Mouse (Mus musculus): ENCODE data around the gene Ugt1a5. TPM values are rescaled to one million over a fixed set of nuclear protein-coding genes. Genes with fewer than 3 reads are reported as not detected.
"Not testable (repeated sequence)": the region's sequence is repeated elsewhere in the genome, so short reads cannot be mapped to it uniquely, and the experiment has no call there.

Ugt1a5 gene
- total RNA-seq (2012; rRNA removed) = not detected in 2 replicates

DNA sequence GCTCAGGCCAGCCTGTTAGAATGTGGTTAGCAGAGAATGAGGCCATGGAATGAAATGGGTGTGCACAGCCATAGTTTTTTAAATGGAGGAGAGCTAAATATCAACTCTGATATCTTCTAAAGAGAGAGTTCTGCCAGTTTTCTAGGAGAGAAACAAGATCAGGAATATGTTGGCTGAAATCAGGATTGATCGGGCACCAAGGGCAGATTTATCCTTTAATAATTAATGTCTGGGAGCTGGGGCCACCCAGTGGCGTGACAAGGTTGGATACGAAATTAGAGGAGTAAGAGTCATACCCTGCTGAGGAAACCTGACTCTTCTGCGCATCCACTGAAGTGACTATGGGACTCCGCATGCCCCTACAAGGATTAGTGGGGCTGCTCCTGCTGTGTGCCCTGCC is at the start of gene Ugt1a5:
Gene Ugt1a5 (plus strand): TSS at position 302 of the 400 bp plus-strand sequence.
- Histone ChIP-seq H3K27ac (ENCODE audit: insufficient read depth, low read depth, low read length, poor library complexity, severe bottlenecking) (no peak within 1 kb of the TSS), H3K4me1 (ENCODE audit: control insufficient read depth in 2 of 2, insufficient read depth in 2 of 2, low read length in 2 of 2, poor library complexity in 1 of 2) (peaks cover 0 to 2% of the 10 kb centered on the region in 2 experiments; a peak in 1 of 4 replicates), H3K9ac (ENCODE audit: insufficient read depth, low read depth, low read length, poor library complexity, severe bottlenecking) (no peak within 1 kb of the TSS), H3K36me3 (ENCODE audit: control insufficient read depth, insufficient read depth, low read length, poor library complexity, severe bottlenecking) (no peaks in the 10 kb centered on the region), H3K4me3 (ENCODE audit: insufficient read depth in 1 of 2, low read depth in 1 of 2, low read length in 2 of 2, poor library complexity in 1 of 2, severe bottlenecking in 1 of 2) (no peak within 1 kb of the TSS), H3K9me3 (ENCODE audit: control insufficient read depth, insufficient read depth, low read depth, low read length) (no peaks in the 10 kb centered on the region)
- in situ Hi-C loops (cut with MboI; ENCODE audit: low sequenced_read_pairs in 2 of 2, unreplicated experiment in 2 of 2) = no loop called here
- no peak for TF ChIP-seq HCFC1 (IDR thresholded peaks at IDR 0.05; ENCODE audit: borderline replicate concordance, insufficient read depth, low read length)
- no peak for TF ChIP-seq ZC3H11A (IDR thresholded peaks at IDR 0.05; ENCODE audit: borderline replicate concordance, low read depth, low read length)
- no peak for TF ChIP-seq MAFK (IDR thresholded peaks at IDR 0.05; ENCODE audit: insufficient read depth, low read depth, low read length)
- no peak for TF ChIP-seq ZNF384 (IDR thresholded peaks at IDR 0.05; ENCODE audit: low read depth, low read length)
- no peak for TF ChIP-seq CHD2 (IDR thresholded peaks at IDR 0.05; ENCODE audit: low read depth, low read length)
- DNase-seq (ENCODE audit: low read depth, low spot score) = no peak

DNA sequence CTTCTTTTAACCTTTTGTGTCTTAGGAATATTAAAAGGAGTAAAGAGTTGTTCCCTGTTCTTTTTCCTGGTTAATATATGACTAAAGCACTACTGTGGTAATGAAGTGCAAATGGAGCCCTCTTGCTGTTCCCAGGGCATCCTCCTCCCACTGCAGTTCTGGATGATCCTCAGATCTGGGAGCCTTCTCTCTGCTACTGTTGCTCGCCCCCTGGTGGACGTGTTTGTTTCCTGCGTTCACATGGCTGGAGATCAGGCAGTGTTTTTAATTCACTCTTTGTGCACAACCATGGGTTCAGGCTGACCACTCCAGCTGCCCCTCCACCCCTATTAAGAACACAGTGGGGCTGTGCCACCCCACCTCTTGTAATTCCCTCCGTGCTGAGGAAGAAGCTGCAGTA is 45.3 kb upstream of the Ugt1a5 start:
- H3K4me1 ChIP-seq (ENCODE audit: control insufficient read depth in 2 of 2, insufficient read depth in 2 of 2, low read length in 2 of 2, poor library complexity in 1 of 2); H3K36me3 ChIP-seq (ENCODE audit: control insufficient read depth, insufficient read depth, low read length, poor library complexity, severe bottlenecking); H3K27ac ChIP-seq (ENCODE audit: insufficient read depth, low read depth, low read length, poor library complexity, severe bottlenecking); H3K9me3 ChIP-seq (ENCODE audit: control insufficient read depth, insufficient read depth, low read depth, low read length); DNase-seq (ENCODE audit: low read depth, low spot score); H3K4me3 ChIP-seq (ENCODE audit: insufficient read depth in 1 of 2, low read depth in 1 of 2, low read length in 2 of 2, poor library complexity in 1 of 2, severe bottlenecking in 1 of 2); in situ Hi-C loops (cut with MboI; ENCODE audit: low sequenced_read_pairs in 2 of 2, unreplicated experiment in 2 of 2); H3K9ac ChIP-seq (ENCODE audit: insufficient read depth, low read depth, low read length, poor library complexity, severe bottlenecking): not testable (repeated sequence)

DNA sequence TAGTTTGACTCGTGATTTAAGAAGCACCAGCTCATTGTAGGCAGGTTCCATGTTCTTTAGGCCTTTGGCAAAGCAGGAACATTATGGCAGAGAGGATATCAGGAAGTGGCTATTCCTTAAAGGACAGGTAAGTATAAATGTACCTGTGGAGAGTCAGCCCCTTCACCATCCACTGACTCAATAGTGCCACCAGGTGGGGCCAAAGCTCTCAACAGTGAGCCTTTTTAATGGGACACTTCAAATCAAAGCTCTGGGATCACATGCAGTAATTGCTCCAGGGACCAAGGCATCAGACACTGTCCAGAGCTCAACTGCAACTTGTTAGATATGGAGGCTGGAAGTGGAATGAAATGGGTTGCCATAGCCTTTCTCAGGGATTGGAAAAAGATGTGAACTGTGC is 44.3 kb upstream of the Ugt1a5 start:
- H3K27ac ChIP-seq (ENCODE audit: insufficient read depth, low read depth, low read length, poor library complexity, severe bottlenecking); H3K4me1 ChIP-seq (ENCODE audit: control insufficient read depth in 2 of 2, insufficient read depth in 2 of 2, low read length in 2 of 2, poor library complexity in 1 of 2); DNase-seq (ENCODE audit: low read depth, low spot score); in situ Hi-C loops (cut with MboI; ENCODE audit: low sequenced_read_pairs in 2 of 2, unreplicated experiment in 2 of 2); H3K36me3 ChIP-seq (ENCODE audit: control insufficient read depth, insufficient read depth, low read length, poor library complexity, severe bottlenecking); H3K9ac ChIP-seq (ENCODE audit: insufficient read depth, low read depth, low read length, poor library complexity, severe bottlenecking); H3K4me3 ChIP-seq (ENCODE audit: insufficient read depth in 1 of 2, low read depth in 1 of 2, low read length in 2 of 2, poor library complexity in 1 of 2, severe bottlenecking in 1 of 2); H3K9me3 ChIP-seq (ENCODE audit: control insufficient read depth, insufficient read depth, low read depth, low read length): not testable (repeated sequence)

DNA sequence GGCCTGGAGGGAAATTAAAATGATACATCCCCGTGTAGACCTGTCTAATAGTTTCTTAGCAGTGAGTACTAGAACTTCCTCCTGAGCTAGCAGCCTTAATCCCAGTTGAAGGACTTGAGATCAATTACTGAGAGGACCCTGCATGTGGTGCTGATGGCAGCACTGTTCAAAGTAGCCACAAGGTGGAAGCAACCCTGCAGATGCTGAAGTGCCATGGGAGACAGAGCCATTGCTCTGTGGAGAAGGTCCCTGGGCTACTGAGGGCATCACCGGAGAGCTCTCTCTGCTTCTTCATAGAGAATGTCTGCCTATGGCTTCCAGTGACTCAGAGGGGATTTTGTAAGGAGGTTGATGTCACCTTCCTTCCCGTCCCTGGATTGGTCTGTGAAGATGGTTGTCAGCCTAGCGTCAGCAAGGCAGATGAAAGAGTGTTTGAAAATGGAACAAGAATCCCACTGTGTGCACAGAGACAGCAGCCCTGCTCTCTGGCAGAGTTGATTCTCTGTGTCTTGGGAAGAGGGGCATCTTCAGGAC is 39.9 kb upstream of the Ugt1a5 start:
- H3K9ac ChIP-seq (ENCODE audit: insufficient read depth, low read depth, low read length, poor library complexity, severe bottlenecking); in situ Hi-C loops (cut with MboI; ENCODE audit: low sequenced_read_pairs in 2 of 2, unreplicated experiment in 2 of 2); H3K27ac ChIP-seq (ENCODE audit: insufficient read depth, low read depth, low read length, poor library complexity, severe bottlenecking): not testable (repeated sequence)

DNA sequence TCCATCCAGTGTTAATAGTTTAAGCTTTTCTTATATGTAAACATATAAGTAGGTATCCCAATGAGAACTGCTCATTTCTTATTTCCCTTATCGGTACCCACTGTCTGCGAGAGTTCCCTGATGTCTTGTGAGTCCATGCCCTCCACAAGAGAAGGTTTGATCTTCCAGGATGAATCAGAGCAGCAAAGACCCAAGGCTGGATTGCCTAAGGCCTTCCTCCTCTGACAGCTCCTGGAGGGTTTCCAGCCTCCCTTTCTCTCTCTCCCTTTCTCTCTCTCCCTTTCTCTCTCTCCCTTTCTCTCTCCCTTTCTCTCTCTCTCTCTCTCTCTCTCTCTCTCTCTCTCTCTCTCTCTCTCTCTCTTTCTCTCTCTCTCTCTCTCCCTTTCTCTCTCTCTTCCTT is 36.7 kb upstream of the Ugt1a5 start:
- DNase-seq (ENCODE audit: low read depth, low spot score); H3K36me3 ChIP-seq (ENCODE audit: control insufficient read depth, insufficient read depth, low read length, poor library complexity, severe bottlenecking); H3K9ac ChIP-seq (ENCODE audit: insufficient read depth, low read depth, low read length, poor library complexity, severe bottlenecking); H3K4me3 ChIP-seq (ENCODE audit: insufficient read depth in 1 of 2, low read depth in 1 of 2, low read length in 2 of 2, poor library complexity in 1 of 2, severe bottlenecking in 1 of 2); H3K4me1 ChIP-seq (ENCODE audit: control insufficient read depth in 2 of 2, insufficient read depth in 2 of 2, low read length in 2 of 2, poor library complexity in 1 of 2); H3K27ac ChIP-seq (ENCODE audit: insufficient read depth, low read depth, low read length, poor library complexity, severe bottlenecking); H3K9me3 ChIP-seq (ENCODE audit: control insufficient read depth, insufficient read depth, low read depth, low read length); in situ Hi-C loops (cut with MboI; ENCODE audit: low sequenced_read_pairs in 2 of 2, unreplicated experiment in 2 of 2): not testable (repeated sequence)

More for the DNA sequence above, 39.9 kb upstream of the Ugt1a5 start:
- H3K4me3 ChIP-seq (ENCODE audit: insufficient read depth in 1 of 2, low read depth in 1 of 2, low read length in 2 of 2, poor library complexity in 1 of 2, severe bottlenecking in 1 of 2); H3K9me3 ChIP-seq (ENCODE audit: control insufficient read depth, insufficient read depth, low read depth, low read length); H3K36me3 ChIP-seq (ENCODE audit: control insufficient read depth, insufficient read depth, low read length, poor library complexity, severe bottlenecking); DNase-seq (ENCODE audit: low read depth, low spot score); H3K4me1 ChIP-seq (ENCODE audit: control insufficient read depth in 2 of 2, insufficient read depth in 2 of 2, low read length in 2 of 2, poor library complexity in 1 of 2): not testable (repeated sequence)

DNA sequence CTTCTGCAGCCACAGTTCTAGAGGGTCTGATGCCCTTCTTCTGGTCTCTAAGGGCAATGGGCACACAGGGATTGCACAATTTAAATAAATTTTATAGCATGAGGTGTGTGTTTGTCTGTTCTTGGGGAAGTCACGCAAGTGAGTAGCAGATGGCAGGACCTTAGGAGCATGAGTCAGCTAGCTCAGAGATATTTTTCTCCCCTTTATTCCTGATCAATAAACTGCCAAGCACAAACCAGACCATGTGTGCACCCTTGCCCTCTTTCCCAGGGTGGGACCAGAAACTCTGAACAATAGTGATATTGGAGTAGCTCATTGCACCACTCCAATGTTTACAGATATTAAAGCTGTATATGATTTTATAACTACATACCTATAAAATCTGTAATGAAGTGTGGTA is 35.6 kb upstream of the Ugt1a5 start:
- not testable (repeated sequence) for DNase-seq (ENCODE audit: low read depth, low spot score); H3K4me1 ChIP-seq (ENCODE audit: control insufficient read depth in 2 of 2, insufficient read depth in 2 of 2, low read length in 2 of 2, poor library complexity in 1 of 2); H3K4me3 ChIP-seq (ENCODE audit: insufficient read depth in 1 of 2, low read depth in 1 of 2, low read length in 2 of 2, poor library complexity in 1 of 2, severe bottlenecking in 1 of 2); H3K9ac ChIP-seq (ENCODE audit: insufficient read depth, low read depth, low read length, poor library complexity, severe bottlenecking); H3K36me3 ChIP-seq (ENCODE audit: control insufficient read depth, insufficient read depth, low read length, poor library complexity, severe bottlenecking); H3K27ac ChIP-seq (ENCODE audit: insufficient read depth, low read depth, low read length, poor library complexity, severe bottlenecking); H3K9me3 ChIP-seq (ENCODE audit: control insufficient read depth, insufficient read depth, low read depth, low read length)
- in situ Hi-C loops (cut with MboI; ENCODE audit: low sequenced_read_pairs in 2 of 2, unreplicated experiment in 2 of 2) = loop anchor here in 1 of 2 experiments (5.0 kb wide), 1 partner anchor 33 kb away; the partner anchor contains the start of gene Ugt1a7c

Measured in ES-E14 (cell line).